Mouse (Mus musculus) 3T3-L1 (cell line): ENCODE results near the gene Gm10961.

ENCODE experiments used
- DNase-seq: peaks from one replicate; pipeline ENCODE4 v3.0.0-alpha.2; 2015; ENCODE audit warnings: low read depth, low spot score

Gene Gm10961

GRCm38 (mm10) chr3:107656888-107657287 lies 25.8 kb downstream of the Gm10961 start:
- DNase-seq, result peak; percentile 27

- DNase-seq, result peak; percentile 50
Measured at GRCm38 (mm10) chr3:107659000-107659399, 27.9 kb downstream of the Gm10961 start.

GRCm38 (mm10) chr3:107664641-107665040 lies 33.5 kb downstream of the Gm10961 start:
- no peak for DNase-seq

GRCm38 (mm10) chr3:107667426-107667825 lies 36.3 kb downstream of the Gm10961 start:
- no peak for DNase-seq

DNA sequence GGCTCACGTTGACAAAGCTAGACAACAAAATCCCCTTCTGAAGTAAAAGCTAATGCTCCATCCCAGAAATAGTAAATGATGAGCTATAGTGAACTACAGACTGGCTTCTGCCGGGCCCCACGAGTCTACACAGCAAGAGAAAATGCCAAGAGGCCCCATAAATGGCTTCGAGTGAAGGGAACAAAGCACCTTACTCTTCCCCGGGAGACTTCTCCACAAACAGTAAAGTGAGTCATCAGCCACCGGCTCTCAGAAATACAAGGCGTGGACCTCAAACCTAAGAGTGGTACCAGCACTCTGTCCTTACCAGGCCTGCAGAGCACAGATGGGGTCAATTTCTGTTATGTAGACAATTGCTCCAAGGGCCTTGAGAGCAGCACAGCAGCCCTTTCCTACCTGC lies 37.7 kb downstream of the Gm10961 start:
- DNase-seq, result no peak

GRCm38 (mm10) chr3:107670500-107670899 lies 39.4 kb downstream of the Gm10961 start:
- no peak for DNase-seq

DNA sequence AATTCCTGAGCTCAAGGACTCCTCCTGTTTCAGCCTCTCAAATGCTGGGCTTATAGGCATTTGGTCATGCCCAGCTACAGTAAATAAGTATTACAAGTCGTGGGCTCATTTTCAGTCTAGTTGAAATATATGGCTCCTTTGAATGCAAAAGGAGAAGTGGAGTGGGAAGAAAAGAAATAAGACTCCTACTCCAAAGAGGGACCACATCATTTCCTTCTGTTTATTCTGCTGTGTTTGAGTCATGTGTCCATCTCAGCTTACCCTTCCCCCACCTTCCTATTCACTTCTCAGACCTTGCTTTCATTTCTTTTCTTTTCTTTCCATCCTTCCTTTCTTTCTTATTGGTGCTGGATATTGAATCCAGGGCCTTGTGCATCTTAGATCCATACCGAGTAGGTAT lies 40.4 kb downstream of the Gm10961 start:
- DNase-seq, result no peak

GRCm38 (mm10) chr3:107680790-107681576 lies 49.9 kb downstream of the Gm10961 start:
- DNase-seq, result peak; percentile 53
